Mouse (Mus musculus) heart, postnatal 14 days (tissue): ENCODE measurements around the gene Limch1. TPM values are rescaled to one million over a fixed set of nuclear protein-coding genes. Genes with fewer than 3 reads are reported as not detected.

Experiments
- DNase-seq, 2 experiments: peaks; one replicate each; pipeline ENCODE4 v3.0.0; 2021 to 2022
- intact Hi-C: fragments of 180-260 bp; cut with DNase I; formaldehyde crosslinking; loops from one replicate; pipeline ENCODE4 v1.15.1; 2025
- total RNA-seq, 2 experiments: library from RNA; stranded (reverse); gene quantifications; 2 replicates each; pipeline ENCODE4 v1.2.3; 2021

Gene Limch1
- total RNA-seq, 2 experiments from 2014 or later = 189 to 196 TPM

DNA sequence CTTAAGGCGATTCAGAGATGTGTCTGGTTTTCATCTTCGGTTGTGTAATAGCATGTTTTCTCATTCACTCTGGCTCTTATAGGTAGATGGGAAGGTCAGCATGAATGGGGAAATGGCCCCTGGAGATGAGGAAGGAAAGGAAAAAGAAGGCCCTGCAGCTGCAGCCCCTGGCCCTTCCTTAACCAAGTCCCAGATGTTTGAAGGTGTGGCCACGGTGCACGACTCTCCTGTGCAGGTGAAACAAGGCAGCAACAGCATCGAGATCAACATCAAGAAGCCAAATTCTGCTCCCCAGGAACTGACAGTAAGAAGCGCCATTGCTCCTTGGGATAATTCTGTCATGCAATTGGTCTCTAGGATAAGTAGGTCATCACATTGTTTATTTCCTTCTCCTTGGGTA is 256.7 kb downstream of the Limch1 start:
- no peak for DNase-seq
- intact Hi-C loops = no loop called here

DNA sequence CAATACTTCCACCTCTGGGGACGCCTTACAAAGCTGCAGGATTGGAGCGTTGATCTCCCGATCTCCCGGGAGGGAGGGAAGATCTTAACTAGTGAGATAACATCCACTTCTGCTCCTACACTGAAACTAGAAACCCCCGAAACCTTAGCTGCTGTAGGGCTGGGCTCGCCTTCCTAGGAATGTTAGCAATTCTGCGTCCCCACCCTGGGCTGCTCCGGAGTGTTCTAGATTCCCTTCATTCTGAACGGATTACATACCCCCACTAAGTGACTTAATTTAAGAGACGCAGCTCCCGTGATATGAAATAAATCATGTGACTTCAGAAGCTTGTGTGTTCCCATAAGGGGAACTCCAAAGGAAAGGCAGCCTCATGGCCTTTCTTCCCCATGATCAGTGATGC is 259.0 kb downstream of the Limch1 start:
- no peak for DNase-seq
- intact Hi-C loops = no loop called here

DNA sequence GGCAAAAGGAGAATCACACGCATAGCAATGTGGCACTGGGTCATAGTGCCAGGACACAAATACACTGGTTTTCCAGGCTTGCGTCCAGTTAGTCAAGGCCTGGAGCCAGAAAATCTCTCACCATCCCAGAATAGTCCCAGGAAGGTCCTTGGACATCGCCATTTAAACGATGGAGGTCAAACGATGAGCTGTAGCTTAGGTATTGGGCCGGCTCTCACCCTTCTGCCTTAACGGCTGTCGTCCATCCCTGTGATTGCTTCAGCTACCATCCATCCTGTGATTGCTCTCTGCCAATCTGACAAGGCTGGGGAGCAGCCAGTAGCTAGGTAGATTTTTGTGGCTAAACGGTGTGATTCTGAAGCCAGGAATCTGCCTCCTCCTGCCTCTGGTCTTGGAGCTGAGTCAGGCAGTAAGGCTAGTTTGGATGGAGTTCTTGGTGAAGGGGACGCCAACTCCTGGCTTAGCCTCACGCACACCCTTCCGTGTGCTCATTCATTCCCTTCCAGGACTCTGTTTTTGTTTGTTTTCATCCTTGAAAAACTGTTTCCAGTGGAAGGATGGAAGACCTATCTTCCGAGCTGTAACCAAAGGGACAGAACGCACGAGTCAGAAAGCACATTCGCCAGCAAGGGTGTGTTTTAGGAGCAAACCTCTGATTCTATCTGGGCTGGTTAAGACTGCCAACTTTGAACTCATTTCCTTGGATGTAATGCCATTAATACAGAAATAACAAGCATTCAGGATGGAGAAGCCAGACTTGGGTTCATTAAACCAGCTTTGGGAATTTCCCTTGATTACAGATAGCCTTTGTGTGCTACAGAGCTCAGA is 265.6 kb downstream of the Limch1 start:
- intact Hi-C loops = no loop called here
- DNase-seq = peak; percentile 56 to 79

DNA sequence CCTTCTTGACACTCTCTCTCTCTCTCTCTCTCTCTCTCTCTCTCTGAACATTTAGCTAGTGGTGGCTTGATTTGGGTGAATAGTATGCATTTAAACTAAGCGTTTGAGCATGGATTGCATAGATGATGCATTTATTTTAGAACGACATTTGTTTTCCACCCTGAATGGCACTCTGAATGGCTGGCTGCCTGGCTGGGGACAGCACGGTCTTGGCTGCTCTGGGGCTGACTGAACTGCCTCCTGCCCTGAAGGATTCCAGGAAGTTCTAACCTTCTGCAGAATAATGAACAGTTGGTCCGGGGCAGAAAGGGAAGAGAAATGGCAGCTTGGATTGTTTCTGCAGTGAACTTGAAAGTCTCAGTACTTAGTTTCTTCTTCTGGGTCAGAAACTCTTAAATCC is 266.4 kb downstream of the Limch1 start:
- DNase-seq = peak in 1 of 2 experiments; percentile 23
- intact Hi-C loops = no loop called here

DNA sequence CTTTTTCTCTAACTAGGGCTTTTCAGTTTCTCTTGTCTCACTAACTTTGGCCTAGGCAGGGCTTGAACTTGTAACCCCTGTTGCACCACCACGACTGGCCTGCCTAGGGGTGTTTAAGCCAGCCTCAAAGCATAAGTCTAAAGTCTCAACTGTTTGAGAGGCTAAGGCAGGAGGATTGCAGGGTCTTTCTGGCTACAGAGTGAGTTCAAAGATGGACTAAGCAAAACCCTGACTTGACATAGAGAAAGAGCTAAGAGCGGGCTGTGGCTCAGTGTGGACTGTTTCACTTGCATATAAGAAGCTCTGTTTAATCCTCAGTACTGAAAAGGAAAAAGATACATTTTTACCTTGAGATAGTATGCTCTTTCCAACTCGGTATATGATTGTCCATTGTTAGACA is 268.3 kb downstream of the Limch1 start:
- intact Hi-C loops = no loop called here
- no peak for DNase-seq

DNA sequence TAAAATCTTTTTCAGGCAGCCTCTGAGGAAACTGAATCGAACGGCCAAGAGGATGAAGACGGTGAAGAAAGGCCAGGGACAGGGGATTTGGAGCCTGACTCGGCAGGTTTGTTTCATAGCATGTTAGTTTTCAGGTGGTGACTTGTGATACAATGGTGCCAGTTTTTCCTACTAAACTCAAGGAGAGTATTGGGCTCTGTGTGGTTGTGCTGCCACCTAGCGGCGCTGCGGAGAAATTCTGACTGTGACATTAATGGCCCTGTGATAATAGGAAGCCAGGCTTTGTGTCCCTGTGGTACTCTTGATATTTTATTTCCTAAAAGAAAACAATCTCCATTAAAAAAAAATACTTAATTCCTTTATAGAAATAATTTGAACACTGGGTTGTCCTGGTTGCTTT is 270.8 kb downstream of the Limch1 start:
- intact Hi-C loops = loop anchor here (1.0 to 2.0 kb wide), 2 partner anchors 306 to 319 kb away; no protein-coding TSS in a partner anchor
- DNase-seq = peak; percentile 83 to 84

DNA sequence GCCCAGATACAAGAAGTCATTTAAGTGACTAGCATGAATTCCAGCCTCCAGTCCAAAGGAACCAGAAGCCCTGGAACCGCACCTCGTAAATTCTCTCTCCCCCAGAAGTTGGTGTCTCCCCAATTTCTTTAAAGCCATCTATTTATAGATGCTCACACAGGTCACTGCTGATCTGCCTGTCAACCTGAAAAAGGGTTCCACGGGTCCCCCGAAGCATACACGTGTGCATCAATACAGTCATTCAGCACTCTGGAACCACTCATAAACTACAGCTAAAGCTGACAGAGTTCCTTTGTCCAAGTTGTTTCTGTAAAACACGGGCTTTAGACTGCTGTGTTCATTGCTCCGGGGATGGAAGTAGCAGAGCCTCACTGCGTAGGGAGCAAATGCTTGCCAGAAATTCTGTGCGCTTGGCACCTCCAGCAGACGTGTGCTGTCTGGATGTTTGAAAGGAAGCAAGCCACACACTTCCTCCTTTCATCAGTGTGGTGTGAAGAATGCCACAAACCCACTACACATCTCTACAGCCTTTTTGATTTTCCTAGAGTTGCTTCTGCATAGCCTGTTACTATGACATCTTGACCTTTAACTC is 278.9 kb downstream of the Limch1 start:
- DNase-seq = no peak

DNA sequence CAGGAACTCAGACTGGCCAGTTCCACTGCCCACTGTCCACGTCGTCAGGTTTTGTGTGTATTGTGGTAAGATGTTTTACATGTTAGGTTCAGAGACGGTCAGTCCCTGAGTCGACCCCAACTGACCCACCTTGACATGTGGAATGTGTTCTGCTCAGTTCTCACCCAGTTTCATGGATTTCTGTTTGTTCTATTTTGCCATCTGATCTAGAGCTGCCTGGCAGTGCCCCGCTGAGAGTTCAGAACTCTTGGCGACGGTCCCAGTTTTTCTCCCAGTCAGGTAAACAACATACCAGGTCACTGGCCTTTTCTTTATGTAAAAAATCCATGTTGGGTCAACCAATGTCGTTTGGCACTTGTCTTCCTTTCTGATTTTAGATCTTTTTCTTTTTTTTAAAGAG is 279.5 kb downstream of the Limch1 start:
- no peak for DNase-seq
- intact Hi-C loops = no loop called here

More for the DNA sequence above, 278.9 kb downstream of the Limch1 start:
- intact Hi-C loops = no loop called here

DNA sequence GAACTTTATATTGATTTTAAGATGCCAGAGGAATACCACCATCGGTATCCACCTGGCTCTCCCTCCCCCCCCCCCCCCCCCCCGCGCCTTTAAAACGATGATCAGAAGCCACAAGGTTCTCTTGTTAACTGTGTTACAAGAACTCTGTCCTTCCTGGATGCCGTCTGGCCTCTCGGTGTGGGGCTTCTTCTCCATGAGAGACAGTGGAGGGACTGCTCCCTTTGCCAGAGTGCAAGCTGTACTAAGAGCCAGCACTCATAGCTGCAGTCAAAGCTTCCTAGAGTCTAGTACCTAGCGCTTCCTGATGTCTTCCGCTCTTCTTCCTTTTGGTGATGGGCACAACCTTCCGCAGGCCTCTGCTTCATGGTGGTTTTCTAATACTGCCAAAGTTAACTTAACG is 280.0 kb downstream of the Limch1 start:
- DNase-seq = no peak
- intact Hi-C loops = no loop called here

DNA sequence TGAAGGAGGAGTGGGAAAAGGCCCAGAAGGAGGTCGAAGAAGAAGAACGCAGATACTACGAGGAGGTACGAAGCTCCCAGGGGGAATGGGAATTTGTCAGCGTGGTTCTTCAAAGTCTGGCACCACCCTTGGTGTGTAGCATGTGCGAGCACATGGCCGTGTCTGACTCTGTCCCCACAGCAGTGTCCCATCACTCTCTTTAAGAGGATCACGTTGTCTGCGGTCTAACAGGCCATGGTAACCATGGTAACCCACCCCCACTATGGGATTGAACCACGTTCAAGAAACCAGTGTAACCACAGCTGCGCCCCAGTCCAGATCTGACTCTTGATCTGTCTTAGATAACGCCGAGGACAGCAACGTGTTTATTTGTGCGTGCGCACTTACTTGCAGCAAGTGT is 283.2 kb downstream of the Limch1 start:
- intact Hi-C loops = no loop called here
- no peak for DNase-seq

DNA sequence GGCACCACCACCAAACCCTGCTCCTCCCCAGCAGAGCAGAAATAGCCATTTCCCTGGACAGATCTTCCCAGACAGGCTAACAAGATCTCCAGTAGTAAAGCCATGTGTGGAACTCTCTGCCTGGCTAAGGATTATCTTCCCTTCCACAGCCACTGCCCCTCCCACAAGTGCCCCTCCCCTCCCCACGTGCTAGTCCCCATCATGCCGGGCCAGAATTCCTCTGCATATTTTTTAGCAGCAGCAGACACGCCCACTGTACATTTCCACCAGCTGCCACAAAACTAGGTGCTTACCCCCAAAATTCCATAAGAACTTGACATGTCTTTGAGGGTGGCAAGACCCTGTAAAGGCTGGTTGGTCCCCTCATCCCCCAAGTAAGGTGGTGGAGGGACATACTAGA is 284.3 kb downstream of the Limch1 start:
- intact Hi-C loops = no loop called here

DNA sequence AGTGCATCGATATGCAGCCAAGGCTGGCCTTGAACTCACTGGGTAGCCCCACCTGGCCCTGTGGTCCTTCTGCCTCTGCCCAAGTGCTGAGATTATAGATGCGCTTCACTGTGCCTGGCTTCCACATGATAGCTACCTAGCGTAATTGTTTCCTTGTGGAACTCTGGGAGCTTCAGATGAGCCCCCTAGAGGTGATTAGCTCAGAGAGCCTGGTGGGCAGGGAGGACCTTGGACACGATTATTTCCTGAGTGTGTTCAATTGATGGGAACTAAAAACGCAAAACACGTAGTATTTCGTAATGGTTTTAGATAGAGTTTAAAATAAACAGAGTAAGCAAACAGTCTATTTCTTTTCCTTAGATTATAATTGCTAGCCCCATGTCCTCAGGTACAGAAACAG is 287.0 kb downstream of the Limch1 start:
- intact Hi-C loops = no loop called here
- no peak for DNase-seq

More for the DNA sequence above, 284.3 kb downstream of the Limch1 start:
- no peak for DNase-seq

DNA sequence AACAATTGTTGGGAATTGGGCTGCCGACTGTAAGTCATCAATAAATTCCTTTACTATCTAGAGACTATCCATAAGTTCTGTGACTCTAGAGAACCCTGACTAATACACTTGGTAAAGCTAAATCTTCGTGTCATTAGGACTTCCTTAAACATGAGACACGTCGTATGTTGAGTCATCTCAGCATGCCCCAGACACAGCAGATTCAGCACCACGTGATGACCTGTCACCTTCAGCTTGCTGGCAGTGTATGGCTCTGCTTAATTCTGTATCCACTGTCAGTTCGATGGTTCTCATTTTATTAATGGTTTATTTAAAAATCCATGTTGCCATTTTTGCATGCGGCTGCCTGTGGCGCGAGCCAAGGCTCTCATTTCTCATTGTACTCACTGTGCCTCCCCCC is 298.3 kb downstream of the Limch1 start:
- no peak for DNase-seq
- intact Hi-C loops = no loop called here

DNA sequence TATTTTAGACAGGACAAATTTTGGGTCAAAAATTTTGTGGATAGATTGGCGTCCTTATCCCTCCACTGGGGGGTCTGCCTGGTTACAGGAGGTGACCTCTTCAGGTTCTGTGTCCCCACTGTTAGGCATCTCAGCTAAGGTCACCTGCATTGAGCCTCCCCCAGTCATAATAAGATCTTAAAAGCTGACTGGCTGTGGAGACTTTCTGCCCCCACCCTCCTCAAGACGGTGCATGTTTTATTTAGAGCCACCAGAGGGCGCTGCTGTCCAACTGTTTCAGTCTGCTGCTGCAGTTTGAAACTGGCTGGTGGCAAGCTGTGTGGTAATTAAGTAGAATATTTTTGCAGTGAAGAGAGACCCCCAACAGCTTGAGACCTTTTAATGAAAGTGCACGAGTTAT is 302.4 kb downstream of the Limch1 start:
- intact Hi-C loops = loop anchor here (1.0 kb wide), 1 partner anchor 184 kb away; no protein-coding TSS in a partner anchor
- peak; percentile 20 to 54 for DNase-seq

DNA sequence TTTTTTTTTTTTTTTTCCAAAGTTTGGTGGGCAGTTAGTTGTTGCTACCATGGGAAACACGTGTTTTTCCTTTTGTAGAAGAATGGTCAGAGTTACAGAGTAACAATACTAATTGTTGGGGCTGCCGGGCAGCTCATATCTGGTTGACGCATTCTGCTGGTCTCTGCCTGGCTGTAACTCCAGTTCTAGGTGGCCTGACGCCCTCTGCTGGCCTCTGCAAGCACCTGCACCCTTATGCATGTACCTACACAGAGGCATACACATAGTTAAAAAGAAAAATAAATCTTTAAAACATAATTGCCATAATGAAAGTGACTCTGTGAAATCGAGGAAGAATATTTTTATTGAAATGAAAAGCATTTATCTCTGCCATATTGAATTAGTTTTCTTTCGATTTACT is 312.2 kb downstream of the Limch1 start:
- no peak for DNase-seq
- intact Hi-C loops = no loop called here

DNA sequence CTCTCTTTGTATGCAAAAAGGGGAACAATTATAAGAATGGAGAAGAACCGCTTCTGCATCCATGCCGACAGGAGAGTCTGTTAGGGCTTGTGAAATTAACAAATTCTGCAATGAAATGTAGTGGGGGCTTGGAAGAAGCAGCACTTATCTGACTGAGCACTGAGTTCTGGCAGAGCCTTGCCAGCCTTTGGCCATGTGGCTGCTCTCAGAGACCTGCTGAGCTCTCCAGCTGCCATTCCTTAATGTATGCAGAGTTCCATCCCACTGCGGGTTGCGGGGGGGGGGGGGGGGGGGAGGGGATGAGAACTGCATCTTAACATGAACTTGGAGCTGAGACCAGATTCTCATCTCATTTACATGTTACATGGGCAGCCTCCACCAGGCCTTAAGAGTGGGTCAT is 314.9 kb downstream of the Limch1 start:
- no peak for DNase-seq
- intact Hi-C loops = no loop called here

DNA sequence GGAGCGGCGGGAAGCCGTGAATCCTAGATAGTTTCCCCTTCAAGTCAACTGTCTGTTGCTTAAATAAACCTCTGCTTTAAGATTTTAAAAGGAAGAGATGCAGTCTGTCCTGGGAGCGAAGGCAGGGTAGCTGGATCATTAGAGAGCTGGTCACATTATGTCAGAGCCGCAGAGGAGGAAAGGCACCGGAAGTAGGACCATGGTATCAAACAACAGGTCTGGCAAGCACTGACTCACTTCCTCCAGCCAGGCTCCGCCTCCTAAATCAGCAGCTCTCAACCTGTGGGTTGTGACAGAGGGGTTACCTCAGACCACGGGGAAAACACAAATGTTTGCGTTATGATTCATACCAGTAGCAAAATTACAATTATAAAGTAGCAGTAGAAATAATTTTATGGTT is 318.0 kb downstream of the Limch1 start:
- DNase-seq = no peak
- intact Hi-C loops = no loop called here

DNA sequence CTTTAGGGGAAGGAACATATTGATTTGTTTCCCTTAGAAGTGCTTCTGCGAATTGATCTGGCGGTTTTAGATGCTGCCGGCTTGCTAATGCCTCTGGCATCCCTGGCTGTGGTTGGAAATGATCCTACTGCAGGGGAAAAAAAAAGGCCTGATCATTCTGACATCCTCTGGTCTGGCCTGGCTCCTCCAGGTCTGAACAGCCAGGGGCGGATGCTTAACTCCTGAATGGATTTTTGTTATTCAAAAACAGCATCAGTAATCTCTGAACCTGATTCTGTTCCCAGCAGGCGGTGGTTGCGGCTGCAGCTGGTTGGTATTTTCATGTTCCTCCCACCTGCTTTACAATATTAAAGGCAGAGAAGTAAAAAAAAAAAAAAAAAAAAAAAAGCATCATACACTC is 337.5 kb downstream of the Limch1 start:
- intact Hi-C loops = no loop called here
- DNase-seq = no peak

DNA sequence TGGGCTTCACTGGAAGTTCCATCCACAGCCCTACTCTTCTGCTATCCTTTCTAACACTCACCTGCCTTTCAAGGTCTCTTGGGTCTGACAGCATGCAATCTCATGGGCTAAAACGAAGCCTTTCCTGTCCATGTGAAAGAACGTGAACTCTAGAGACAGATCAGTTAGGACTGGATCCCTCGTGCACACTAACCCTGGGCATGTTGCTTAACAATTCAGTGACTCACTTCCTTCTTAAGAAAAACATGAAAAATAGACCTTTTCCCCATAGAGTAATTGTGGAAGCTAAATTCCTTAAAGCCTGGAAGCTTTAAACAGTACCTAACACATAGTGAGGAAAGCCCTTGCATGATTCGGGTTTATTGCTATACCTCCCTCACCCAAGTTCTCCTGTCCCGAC is 345.2 kb downstream of the Limch1 start:
- intact Hi-C loops = no loop called here
- no peak for DNase-seq

DNA sequence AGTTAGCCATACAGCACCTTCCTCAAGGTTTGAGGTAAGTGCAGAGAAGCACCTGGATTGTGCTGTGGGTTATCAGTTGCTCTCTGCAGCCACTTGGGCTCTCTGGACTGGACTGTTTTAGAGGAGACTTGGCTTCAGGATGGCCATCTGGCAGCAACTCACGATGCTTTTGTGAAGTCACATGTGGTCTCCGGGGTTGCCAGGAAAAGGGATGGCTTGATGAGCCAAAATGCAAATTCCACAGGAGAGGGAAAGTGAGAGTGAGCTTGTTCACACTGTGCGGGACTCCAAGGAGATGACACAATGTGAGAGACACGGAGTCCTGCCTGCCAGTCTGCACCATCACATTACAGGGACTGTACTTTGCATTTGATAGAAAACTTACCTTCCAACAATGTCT is 346.1 kb downstream of the Limch1 start:
- DNase-seq = no peak
- intact Hi-C loops = no loop called here

DNA sequence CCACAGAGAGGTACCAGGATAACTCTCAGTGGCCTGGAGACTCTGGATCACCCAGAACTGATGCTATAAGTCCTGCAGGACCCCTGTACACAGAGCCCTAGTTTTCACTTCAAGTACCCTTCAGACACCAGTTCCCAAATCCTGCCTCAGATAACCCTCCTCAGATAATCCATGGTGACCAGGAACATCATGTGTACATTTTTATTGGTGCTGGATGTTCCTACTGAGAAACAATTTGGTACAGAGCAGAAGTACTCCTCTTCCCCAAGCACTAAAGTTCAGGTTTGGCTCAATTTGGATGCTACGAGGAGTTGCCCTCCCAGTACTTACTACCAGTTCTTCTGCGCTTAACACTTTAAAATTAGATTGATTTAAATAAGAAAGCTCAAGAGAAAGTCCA is 348.4 kb downstream of the Limch1 start:
- no peak for DNase-seq
- intact Hi-C loops = no loop called here

DNA sequence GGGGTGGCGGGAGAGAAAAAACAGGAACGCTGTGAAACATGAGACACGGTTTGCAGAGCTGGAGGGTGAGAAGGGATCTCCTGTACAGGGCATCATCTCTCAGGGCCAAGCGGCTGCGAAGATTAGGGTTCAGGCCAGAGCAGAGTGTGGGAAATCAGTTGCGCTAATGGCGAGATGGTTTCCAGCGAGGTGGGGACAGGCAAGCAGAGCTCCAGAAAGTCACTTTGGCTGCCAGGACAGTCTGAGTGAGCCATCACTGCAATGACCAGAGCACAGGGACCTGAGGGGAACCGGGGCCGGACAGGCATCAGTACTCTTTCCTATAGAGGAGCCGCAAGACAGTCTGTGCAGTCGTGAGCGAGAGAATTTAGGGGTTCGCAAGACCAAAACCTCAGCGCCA is 349.5 kb downstream of the Limch1 start:
- intact Hi-C loops = no loop called here
- peak in 1 of 2 experiments; percentile 2 for DNase-seq
